23 mouse cellular contexts compared by ENCODE assay signal in genomic region chr10:77596060-77596459, GRCm38 (mm10). TPM values are rescaled to one million over a fixed set of nuclear protein-coding genes. Genes with fewer than 3 reads are reported as not detected.
"Had no signal": no experiment of that assay in that cellular context is flagged by ENCODE, and none has a peak within 500 bp of the region (broad histone marks: within the 10 kb centered on the region; RNA-seq: fewer than 3 reads in every experiment).

No protein-coding gene starts in this region.

- H3K9ac ChIP-seq: liver, embryonic 13.5 days; midbrain, embryonic 12.5 days; midbrain, embryonic 15.5 days; neural tube, embryonic 13.5 days; stomach, embryonic 15.5 days had no signal

- ATAC-seq: intestine, postnatal 0 days; midbrain, embryonic 15.5 days had no signal

- DNase-seq: kidney, adult 2 months; kidney, postnatal 25 days; layer of hippocampus, adult 9-11 months; liver, embryonic 13.5 days; lung, adult 2 months; lung, postnatal 14 days; lung, postnatal 4 days; right cerebral cortex, postnatal 14 days; spleen, adult 18-20 months; thymus, adult 18-20 months; thymus, postnatal 36 days had no signal

- H3K27ac ChIP-seq: kidney, postnatal 0 days; layer of hippocampus, adult 2 months; liver, embryonic 13.5 days; midbrain, embryonic 12.5 days; midbrain, embryonic 15.5 days; neural tube, embryonic 13.5 days; stomach, embryonic 15.5 days had no signal

- H3K9me3 ChIP-seq: midbrain, embryonic 12.5 days; midbrain, embryonic 15.5 days; neural tube, embryonic 13.5 days; stomach, embryonic 15.5 days had no signal

- H3K4me1 ChIP-seq: midbrain, embryonic 12.5 days; neural tube, embryonic 13.5 days had no signal

- H3K4me3 ChIP-seq: layer of hippocampus, adult 2 months; liver, embryonic 13.5 days; midbrain, embryonic 12.5 days; midbrain, embryonic 15.5 days; myocyte; neural tube, embryonic 13.5 days; stomach, embryonic 15.5 days had no signal

RNA-seq across cellular contexts. Expression of gene Gm49325, which starts 9.9 kb away (rescaled TPM):
- total RNA-seq: liver, adult 2 months; megakaryocyte progenitor cell, adult 5-6 weeks; megakaryocyte-erythroid progenitor cell, adult 5-6 weeks; neutrophil, adult 5-6 weeks had no signal
